Mouse (Mus musculus) T-helper 1 cell (primary cell): ENCODE results near the gene Zbtb45.

Experiments used
- in situ Hi-C: fragments of 300-600 bp; cut with MboI, MseI; formaldehyde crosslinking; loops from one replicate; pipeline ENCODE4 v1.15.1; 2025; ENCODE audit warnings: high pct_unique_total_duplicates

Zbtb45 gene

DNA sequence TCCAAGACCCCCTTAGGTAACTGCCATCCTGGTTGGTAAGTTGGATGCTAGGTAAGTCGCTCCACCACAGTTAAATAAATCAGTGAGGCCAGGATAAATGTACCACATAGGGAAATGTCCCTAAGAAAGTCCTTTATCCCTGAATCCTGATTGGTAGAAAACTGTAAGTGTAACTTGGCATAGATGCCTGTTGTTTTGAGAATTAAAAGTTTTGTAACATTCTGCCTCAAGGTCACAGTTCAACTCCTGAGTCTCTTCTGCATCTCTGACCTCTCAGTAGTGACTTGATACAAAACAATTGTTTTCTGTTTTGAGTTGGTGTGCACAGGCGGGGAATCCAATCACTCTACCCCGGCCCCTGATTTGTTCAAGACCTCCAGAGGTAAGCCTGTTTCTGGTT, 11.0 kb downstream of the Zbtb45 start, which contains the start of gene Trim28:
Gene Trim28, plus strand, starts transcription at position 264 of the 400 bp plus-strand sequence.
- in situ Hi-C loops: no loop called here

- in situ Hi-C loops: no loop called here
Measured at GRCm38 (mm10) chr7:12998053-12998452, 11.8 kb downstream of the Zbtb45 start, which contains the start of gene Slc27a5. Gene Slc27a5 (minus strand): TSS chr7:12998192.

DNA sequence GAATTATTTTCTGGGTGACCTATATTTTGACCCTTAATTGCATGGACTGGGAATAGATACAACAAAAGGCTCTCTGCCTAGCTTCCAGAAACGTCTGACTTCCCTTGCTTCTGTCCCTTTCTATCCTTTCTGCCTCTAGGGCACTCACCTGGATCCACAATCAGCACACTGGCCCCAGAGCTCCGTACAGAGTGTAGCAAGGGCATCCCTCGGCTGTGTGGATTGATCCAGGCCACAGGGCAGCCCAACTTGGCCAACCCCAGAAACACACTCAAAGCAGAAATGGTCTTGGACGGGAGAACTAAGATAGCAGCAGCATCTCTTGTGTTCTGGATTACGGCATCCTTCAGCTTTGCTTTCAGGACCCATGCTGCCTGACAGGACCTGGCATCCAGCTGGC, 12.6 kb downstream of the Zbtb45 start:
- in situ Hi-C loops: no loop called here

GRCm38 (mm10) chr7:12995862-12996261, 14.0 kb downstream of the Zbtb45 start:
- in situ Hi-C loops: no loop called here

- in situ Hi-C loops: no loop called here
Measured at GRCm38 (mm10) chr7:12993148-12993547, 16.7 kb downstream of the Zbtb45 start.

GRCm38 (mm10) chr7:12992222-12992621, 17.6 kb downstream of the Zbtb45 start:
- in situ Hi-C loops: no loop called here

DNA sequence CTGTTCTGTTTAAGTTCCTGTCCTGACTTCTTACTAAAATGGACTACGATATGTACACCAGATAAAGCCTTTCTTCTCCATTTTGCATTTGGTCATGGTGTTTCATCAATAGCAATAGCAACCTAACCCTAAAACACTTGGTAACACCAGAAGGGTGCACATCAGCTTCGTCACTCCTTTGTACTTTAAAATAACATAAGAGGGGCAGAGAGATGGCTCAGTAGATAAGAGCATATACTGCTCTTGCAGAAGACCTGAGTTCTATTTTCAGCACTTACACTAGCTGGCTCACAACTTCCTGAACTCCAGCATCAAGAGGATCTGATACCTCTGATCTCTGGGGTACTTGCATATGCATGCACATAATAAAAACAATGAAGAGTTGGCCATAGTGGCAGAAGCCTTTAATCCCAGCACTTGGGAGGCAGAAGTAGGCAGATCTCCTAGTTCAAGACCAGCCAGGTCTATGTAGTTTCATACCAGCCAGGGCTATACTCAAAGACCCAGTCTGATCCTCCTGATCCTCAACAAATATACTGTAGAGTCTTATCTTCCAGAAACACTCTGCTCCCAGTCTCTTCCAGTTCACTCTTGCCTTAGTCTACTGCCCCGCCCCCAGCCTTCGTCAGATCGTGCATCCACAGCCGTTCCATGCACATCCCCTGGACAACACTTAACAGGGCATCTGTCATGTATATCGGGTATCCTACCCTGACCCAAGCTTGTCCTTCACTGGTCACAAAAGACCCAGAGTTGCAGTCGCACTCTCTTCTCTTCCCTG, 22.2 kb downstream of the Zbtb45 start:
- in situ Hi-C loops: loop anchor here (10.0 kb wide), 1 partner anchor 307 kb away; no protein-coding TSS in a partner anchor

- in situ Hi-C loops: loop anchor here (10.0 kb wide), 1 partner anchor 308 kb away; no protein-coding TSS in a partner anchor
Measured at GRCm38 (mm10) chr7:12986906-12987305, 22.9 kb downstream of the Zbtb45 start.

GRCm38 (mm10) chr7:12985724-12986123, 24.1 kb downstream of the Zbtb45 start:
- in situ Hi-C loops: loop anchor here (10.0 kb wide), 1 partner anchor 309 kb away; no protein-coding TSS in a partner anchor

DNA sequence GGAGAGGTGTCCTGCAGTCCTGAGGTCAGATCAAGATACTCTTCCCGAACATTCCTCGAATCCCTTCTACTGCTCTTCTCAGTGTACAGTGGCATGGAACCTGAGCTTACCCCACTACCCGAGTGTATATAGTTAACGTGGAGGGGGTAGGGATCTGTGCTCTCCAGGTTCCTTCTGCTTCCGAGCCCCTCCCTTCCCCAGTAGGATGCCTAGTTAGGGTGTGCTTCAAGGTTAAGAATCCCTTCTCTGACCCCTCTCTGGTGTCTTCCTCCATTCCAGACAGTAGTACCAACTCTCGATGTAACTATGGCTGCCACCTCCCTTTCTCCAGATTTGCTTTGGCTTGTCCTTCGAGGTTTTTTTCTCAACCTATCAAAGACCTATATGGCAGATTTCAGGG, 29.5 kb downstream of the Zbtb45 start:
- in situ Hi-C loops: loop anchor here (10.0 kb wide), 1 partner anchor 315 kb away; no protein-coding TSS in a partner anchor

GRCm38 (mm10) chr7:12979776-12980175, 30.1 kb downstream of the Zbtb45 start:
- in situ Hi-C loops: loop anchor here (10.0 kb wide), 1 partner anchor 315 kb away; no protein-coding TSS in a partner anchor

DNA sequence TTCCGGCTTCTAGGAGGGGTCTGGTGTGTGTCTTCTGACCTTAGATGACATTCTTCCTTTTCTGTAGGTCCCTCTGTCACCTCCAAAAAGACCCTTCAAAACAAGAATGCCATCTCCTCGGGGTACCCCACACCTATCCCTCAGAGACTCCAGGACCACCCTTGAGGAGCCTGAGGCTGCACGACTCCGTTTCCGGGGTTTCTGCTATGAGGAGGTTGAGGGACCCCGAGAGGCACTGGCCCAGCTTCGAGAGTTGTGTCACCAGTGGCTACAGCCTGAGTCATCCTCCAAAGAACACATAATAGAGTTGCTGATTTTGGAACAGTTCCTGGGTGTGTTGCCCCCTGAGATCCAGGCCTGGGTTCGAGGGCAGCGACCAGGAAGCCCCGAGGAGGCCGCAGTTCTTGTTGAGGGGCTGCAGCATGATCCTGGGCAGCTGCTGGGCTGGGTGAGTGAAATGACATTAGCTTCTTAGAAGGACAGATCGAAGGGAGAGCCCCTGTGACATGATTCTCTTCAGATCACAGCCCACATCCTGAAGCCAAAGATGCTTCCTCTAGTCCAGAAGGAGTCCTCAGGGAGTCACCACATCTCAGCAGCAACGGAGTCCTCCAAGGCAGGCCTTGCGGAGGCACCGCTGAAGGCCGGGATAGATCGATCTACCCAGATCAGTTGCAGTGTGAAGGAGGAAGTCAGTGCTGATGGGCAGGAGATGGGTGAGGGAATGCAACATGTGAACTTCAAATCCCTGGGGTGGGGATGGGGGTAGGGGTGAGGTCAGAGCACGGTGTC, 30.7 kb downstream of the Zbtb45 start:
- in situ Hi-C loops: no loop called here

DNA sequence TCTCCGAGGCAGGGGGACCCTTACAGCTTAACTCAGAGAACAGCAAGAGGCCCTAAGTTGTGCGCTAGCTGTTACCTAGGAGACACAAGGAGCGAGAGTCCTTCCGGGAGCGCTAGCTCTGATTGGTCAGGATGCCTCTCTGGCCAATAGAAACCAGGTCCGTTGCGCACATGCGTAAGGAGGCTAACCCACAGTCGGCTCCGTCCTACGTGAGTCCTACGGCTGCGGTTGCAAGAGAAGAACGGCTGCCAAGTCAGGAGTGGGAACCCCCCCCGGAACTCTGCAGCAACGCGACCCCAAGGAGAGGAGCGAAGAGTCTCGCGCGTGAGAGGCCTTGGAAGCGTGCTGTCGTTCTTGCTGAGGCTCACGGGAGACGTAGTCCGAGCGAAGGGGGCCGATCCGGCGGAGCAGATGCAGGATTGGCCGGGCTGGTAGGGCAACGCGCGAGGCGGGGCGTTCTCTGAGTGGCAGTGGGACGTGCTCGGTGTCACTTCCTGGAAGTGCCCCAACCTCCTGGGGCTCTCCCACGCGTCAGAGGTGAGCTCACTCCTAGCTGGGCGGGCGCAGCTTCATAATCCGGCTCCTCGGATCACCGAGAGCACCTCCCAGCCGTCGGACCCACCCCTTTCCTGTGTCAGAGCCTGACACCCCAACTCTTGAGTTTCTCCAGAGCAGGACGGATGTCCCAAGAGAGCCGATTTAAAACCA, 32.0 kb downstream of the Zbtb45 start, which contains the start of gene Zfp446:
Gene Zfp446, plus strand, starts transcription at position 167 of the 708 bp plus-strand sequence.
- in situ Hi-C loops: no loop called here

DNA sequence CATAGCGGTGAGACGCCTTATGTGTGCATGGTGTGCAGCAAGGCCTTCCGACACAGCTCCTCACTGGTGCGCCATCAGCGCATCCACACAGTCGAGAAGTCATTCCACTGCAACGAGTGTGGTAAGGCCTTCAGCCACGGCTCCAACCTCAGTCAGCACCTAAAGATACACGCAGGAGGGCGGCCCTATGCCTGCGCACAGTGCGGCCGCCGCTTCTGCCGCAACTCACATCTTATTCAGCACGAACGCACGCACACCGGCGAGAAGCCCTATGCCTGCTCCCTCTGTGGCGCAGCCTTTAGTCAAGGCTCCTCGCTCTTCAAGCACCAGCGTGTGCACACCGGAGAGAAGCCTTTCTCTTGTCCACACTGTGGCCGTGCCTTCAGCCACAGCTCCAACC, 38.9 kb downstream of the Zbtb45 start:
- in situ Hi-C loops: loop anchor here (5.0 kb wide), 1 partner anchor 71 kb away; no protein-coding TSS in a partner anchor

- in situ Hi-C loops: no loop called here
Measured at GRCm38 (mm10) chr7:12966104-12966845, 43.6 kb downstream of the Zbtb45 start.

GRCm38 (mm10) chr7:12965678-12966091, 44.1 kb downstream of the Zbtb45 start, which contains the start of gene Zfp324:
Gene Zfp324 (plus strand): TSS chr7:12965838.
- in situ Hi-C loops: no loop called here

GRCm38 (mm10) chr7:12961511-12962141, 48.2 kb downstream of the Zbtb45 start:
- in situ Hi-C loops: no loop called here

- in situ Hi-C loops: no loop called here
Measured at GRCm38 (mm10) chr7:12959718-12960117, 50.1 kb downstream of the Zbtb45 start.

DNA sequence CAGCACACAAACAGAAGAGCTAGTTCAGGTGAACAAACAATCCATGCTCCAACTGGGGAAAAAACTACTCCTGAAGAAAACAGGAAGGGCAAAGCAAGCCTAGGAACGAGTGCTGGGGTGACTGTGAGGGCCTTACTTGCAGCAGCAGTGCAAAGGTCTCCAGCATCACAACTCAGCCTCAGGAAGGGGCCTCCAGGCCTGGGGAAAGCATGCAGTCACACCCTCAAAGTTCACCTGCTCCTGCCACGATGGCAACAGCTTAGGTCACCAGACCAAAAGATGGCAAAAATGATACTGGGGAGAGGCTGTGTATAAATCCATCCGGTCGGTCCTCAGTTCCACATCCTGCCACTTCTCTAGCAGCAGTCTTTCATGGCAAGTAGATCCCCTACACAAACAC, 50.9 kb downstream of the Zbtb45 start:
- in situ Hi-C loops: no loop called here

DNA sequence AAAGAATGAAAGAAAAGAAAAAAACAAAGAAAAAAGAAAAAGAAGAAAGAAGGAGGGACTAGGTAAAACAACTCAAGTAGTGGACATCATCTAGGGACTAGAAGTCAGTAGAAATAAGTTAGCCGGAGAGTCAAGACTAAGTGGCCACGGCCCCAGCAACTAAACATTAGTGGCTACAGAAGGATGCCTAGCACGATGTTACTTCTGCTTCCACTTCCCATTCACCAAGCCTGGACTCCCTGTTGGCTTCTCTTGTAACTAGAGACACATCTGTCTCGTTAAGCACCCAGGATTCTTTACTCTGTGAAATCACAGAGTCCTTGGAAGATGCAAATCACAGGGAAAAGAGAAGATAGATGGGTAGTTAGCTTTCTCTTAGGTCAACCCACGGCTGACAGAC, 52.3 kb downstream of the Zbtb45 start:
- in situ Hi-C loops: no loop called here
